Mouse (Mus musculus): Measurements from ENCODE around the gene Cln6.
A peak's percentile ranks its signal among the peaks of the same experiment; 100 is the strongest.
"Not testable (repeated sequence)": the region's sequence is repeated elsewhere in the genome, so short reads cannot be mapped to it uniquely, and the experiment has no call there.

Gene Cln6

DNA sequence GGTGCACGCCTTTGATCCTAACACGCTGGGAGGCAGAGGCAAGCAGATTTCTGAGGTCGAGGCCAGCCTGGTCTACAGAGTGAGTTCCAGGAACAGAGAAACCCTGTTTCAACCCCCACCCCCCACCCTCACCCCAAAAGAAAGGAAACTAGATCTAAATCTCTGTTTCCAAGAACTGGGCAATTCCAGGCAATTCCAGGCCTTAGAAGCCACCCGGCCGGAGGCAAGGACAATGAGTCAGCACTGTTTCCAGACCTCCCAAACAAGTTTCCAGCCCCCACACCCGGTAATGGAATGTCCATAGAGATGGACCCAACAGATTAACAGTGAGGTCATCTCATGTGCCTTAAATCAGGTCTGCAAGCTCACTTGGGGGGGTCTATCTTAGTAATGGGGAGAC, 8.7 kb upstream of the Cln6 start:
- DNase-seq (ENCODE audit: low spot score), result no peak

- no peak for DNase-seq (ENCODE audit: low spot score)
Observed at GRCm38 (mm10) chr9:62834906-62835305, 3.7 kb upstream of the Cln6 start.

GRCm38 (mm10) chr9:62835705-62836446, 2.7 kb upstream of the Cln6 start:
- DNase-seq (ENCODE audit: low spot score), result no peak

DNA sequence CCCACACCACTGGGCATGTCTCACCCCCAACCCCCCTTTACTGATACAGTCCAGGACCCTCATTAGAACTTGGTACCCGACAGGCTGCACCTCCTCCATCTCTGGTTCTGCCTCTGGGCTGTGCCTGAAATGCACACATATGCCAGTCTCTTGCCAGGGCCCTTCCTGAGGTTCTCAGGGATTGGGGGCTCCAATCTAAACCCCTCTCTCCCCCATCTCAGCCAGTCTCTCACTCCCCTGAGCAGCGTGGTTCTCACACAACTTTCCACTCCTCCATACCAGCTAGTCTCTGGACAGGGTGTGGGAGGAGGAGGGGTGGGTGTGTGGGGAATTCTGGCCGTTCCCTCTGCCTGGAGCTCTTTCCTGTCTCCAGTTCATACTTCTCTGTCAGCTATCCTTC, 974 bp upstream of the Cln6 start:
- DNase-seq (ENCODE audit: low spot score), result no peak

- no peak for DNase-seq (ENCODE audit: low spot score)
Observed at GRCm38 (mm10) chr9:62838146-62838505, 459 bp upstream of the Cln6 start.

DNA sequence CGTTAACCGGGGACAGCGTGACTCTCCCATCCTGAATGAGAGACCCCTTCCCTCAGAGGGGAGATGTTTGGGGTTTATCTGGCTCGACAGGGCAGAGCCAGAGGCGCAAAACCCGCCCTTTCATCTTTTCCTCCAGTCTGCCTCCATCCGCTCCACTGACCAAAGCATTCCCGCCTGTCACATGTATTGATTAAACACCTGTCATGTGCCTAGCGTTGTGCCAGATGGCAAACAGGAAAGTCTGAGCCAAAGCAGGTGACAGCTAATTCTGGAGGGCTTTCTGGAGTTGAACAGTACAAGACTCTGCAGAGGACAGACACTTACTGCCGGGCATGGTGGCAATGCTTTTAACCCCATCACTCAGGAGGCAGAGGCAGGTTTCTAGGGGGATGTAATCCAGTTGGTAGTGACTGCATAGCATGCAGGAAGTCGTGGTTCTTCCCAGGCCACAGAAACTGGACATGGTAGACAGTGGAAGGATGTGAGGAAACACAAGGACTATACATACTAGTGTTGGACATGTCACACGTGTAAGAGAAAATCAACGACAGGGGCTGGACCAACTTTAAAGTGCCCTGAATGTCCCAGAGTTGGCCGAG, 686 bp downstream of the Cln6 start:
- no peak for DNase-seq (ENCODE audit: low spot score)

DNA sequence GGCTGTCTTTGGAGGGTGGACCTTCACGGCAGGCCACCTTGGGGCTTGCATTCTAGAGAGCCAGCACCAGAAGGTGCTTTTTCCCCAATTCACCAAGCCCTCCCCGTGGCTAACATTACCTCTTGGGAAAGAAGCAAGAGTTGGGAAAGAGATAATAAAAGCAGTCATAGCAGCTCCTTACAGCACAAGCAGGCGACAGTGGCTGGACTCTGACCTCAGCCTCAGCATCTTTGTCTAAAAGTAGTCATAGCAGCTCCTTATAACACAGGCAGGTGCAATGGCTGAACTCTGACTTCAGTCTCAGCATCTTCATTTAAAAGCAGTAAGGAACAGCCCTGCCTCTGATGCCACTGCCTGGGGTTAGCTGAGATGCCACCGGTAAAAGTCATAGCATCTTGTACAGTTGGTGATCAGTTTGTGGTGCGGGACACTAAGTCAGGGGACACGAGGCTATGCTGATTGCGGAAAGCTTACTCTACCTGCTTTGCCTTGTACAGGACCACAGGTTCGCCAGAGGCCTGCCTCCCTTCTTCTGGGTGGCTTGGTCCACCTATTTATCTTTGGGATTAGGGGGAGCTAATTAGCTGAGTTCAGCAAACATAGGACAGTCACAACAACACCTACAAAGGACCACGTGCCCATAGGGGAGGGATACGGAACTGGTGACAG, 4.9 kb downstream of the Cln6 start:
- no peak for DNase-seq (ENCODE audit: low spot score)

DNA sequence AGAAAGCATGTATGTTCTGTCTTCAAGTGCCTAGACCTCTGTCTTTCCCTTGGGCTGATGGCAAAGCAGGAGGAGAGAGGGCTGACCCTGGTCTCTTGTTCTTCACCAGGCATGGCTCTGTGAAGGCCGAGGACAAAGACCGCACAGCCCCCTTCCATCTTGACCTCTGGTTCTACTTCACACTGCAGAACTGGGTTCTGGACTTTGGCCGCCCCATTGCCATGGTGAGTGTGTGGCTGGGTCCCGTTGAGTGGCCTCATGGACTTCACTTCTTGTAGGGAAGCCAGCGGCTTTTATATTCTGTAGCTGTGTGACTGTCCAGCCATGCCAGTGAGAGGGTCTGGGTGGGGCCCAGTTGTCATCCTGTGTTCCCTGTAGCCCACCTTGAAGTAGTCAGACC, 5.9 kb downstream of the Cln6 start:
- no peak for DNase-seq (ENCODE audit: low spot score)

DNA sequence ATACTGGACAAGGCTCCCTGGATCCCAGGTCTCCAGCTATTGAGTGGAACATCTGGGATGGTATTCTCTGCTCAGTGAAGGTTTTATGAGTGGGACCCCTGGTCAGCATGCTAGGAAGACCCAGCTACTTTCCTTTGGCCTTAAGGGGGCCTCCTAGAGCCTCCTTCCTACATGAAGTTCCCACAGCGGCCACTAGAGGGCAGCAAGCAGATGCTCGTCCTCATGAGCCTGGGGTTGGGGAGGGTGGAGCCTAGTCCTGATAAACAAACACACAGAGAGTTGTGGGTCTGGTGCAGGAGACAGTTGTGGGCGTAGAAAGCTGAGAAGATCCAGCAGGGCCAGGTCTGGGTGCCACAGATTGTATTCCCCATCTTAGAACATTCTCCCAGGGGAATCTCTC, 9.1 kb downstream of the Cln6 start:
- DNase-seq (ENCODE audit: low spot score), result peak; percentile 56

DNA sequence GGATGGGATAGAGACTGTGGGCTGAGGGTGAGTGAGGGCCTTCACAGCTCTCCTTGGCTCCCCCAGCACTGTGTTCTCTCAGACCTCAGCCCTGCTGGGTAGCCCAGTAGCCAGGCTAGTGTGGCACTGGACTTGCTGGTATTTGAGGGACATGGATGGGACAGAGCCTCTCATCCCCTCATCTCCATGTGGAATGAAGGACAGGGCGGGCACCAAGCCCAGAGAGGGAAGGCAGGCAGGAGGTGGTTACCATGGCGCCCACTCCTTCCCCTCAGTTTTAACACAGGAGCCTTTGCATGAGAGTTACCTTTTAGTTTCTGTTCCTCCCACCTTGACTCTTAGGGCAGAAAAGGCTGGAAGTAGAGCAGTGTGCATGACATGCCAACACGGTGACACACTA, 10.1 kb downstream of the Cln6 start:
- no peak for DNase-seq (ENCODE audit: low spot score)

DNA sequence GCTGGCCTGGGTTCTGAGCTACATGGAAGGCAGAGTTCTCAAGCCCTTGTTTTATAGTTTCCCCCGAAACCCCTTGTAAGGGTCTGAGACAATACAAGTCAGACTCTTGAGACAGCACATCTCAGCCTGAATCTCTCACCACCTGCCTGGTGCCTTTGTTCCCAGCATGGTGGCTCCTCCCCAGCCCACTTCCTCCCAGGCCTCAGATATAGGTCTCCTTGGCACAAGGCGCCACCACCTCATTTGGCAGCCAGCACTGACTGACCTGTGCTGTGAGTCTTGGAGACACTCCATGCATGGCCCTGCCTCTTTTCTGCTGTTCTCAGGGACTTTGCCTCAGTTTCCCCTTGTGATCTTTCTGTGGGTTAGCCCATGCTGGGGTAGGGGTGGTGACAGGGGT, 13.0 kb downstream of the Cln6 start:
- no peak for DNase-seq (ENCODE audit: low spot score)

GRCm38 (mm10) chr9:62854483-62854882, 15.9 kb downstream of the Cln6 start:
- DNase-seq (ENCODE audit: low spot score), result no peak

DNA sequence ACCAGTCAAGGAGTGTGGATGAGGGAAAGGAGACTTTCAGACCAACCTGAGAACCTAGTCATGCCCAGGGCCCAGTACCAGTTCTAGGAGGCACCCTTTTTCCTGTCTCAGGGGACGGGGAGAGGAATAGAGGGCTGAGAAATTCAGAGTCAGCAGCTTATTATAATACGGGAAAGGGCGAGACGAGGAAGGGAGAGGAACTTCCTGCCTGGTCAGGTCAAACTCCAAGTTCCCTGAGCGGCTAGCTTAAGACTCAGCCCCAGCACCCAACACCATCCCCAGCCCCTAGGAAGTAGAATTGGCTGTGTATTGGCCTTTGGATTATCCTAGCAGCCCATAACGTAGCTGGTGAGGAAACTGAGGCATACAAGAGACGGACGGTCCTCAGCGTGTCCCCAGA, 18.6 kb downstream of the Cln6 start:
- no peak for DNase-seq (ENCODE audit: low spot score)

DNA sequence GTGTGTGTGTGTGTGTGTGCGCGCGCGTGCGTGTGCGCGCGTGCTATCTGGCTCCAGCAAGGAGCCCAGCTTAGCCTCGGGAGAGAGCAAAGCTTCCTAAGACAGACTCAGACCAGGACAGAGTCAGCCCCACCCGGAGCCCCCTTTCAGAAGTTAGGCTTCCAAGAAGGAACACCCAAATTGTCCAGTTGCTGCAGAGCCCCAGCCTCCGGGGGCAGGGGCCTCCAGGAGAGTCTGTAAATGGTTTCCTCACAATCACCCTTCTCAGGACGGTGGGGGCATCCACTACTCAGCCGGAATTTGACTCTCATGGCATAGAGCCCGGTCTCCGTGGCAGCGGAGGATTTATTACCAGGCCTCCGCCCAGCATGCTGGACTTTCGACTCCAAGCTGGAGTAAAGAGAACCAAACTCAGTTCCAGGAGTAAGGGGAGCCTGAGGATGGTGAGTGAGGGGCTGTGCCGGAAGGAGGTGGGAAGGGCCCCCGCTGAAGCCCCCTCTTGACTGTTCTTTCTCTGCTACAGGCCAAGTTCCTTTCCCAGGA, 19.2 kb downstream of the Cln6 start, which contains the start of gene Calml4:
TSS of gene Calml4 (plus strand) at position 362 of the 543 bp plus-strand sequence.
- DNase-seq (ENCODE audit: low spot score), result peak; percentile 55

DNA sequence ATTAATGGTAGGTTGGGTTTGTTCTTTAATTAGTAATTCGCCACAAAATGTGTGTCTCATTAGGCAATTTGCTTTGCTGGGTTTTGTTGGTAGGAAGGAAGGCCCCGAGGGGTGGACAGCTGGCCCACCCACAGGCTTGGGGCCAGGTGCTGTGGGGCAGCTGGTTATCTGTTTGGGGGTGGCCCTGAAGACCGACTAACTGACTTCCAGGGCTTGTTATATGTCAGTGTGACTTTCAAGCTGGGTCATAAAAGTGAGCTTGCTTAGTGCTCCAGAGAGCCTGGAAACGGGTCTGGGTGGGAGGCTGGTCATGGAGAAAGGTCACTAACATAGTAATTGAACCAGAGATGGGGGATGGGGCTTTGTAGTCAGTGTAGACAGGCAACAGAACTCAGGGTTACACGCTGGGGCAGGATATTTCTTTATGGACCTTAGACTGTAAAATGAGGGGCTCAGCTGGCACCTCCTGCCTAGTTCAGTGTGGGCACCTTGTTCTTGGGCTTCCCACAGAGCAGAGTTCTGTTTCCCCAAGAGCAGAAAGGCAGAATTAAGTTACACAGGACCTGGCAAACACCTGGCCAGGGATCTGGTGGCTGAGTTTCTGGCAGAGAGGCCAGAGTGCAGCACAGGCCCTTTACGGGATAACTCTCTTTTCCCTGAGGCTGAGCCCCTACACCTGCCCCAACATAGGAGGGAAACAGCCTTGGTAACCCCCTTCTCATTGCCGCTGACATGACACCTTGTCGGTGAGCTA, 19.9 kb downstream of the Cln6 start:
- no peak for DNase-seq (ENCODE audit: low spot score)

GRCm38 (mm10) chr9:62860102-62860501, 21.5 kb downstream of the Cln6 start:
- not testable (repeated sequence) for DNase-seq (ENCODE audit: low spot score)

DNA sequence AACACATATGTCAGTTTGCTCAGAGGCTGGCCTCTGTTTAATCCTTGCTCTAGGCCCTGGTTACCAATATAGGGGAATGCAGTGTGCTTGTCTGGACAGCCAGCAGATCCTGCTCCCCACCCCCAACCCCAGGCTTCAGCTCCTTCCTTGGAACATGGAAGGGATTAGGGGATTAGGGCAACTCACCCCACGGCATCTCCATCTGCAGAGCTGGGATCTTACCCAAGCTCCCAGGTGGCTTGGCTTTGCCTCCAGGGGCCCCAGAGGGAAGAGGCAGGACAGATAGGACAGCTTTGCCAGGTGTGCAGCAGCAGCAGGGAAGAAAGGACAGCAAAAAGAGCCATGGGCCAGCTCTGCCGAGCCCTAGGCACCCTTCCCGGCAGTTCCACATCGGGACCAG, 22.3 kb downstream of the Cln6 start:
- no peak for DNase-seq (ENCODE audit: low spot score)

- DNase-seq (ENCODE audit: low spot score), result not testable (repeated sequence)
Observed at GRCm38 (mm10) chr9:62869236-62869635, 30.7 kb downstream of the Cln6 start.

GRCm38 (mm10) chr9:62870728-62871127, 32.1 kb downstream of the Cln6 start:
- no peak for DNase-seq (ENCODE audit: low spot score)

- no peak for DNase-seq (ENCODE audit: low spot score)
Observed at GRCm38 (mm10) chr9:62876966-62877616, 38.5 kb downstream of the Cln6 start.

DNA sequence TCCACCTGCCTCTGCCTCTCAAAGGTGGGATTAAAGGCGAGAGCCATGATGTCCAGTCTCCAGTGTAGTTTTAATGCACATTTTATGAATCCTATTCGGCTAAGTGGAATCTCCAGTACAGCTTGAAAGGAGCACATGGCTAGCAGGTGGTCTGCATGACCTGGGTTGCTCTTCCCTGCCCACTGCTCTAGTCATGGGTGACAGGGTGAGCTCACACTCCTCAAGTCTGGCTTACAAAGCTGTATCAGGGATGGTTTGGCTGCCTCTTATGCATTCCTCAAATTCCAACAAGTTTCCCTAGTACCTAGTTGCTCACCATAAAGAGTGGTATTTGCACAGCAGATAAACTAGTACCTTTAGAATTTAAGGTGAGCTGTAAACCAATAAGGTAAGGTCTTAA, 39.2 kb downstream of the Cln6 start:
- DNase-seq (ENCODE audit: low spot score), result no peak

DNA sequence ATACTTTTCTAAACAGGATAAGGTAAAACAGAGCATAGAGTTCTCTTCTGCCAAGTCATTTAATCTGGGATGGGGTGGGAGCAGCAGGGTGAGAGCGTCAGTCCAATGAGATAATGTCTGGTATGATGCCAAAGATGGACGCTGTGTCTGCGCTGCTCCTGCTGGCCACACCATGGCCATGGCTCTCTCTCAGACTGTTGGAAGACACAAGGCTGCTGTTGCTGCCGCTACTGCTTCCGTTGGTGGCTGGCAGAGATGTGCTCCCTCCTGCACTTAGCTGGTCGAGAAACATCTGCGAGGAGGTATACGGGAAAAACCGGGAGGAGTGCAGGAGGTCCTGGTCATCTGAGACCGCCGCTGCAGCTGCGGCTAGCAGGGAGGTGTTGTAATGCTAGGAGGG, 43.3 kb downstream of the Cln6 start:
- DNase-seq (ENCODE audit: low spot score), result no peak

Data from urinary bladder, postnatal 10 days (tissue).